Mouse (Mus musculus) CH12.LX (cell line): Measurements from ENCODE around the gene Rasgrp2. TPM values are rescaled to one million over a fixed set of nuclear protein-coding genes. Genes with fewer than 3 reads are reported as not detected.

ENCODE experiments used
- DNase-seq: peaks from one replicate; pipeline ENCODE4 v3.0.0-alpha.2; 2013; ENCODE audit errors: extremely low read depth
- H3K27ac ChIP-seq: 2 replicates; pipeline ENCODE4 v1.5.1; 2012; ENCODE audit warnings: low read depth, mild to moderate bottlenecking, control low read depth, moderate library complexity; ENCODE audit not compliant: insufficient read depth
- H3K27me3 ChIP-seq: replicated peaks from 2 replicates; pipeline ENCODE3; 2012; ENCODE audit warnings: inconsistent platforms
- H3K36me3 ChIP-seq, 2 experiments: replicated peaks in 1 of 2; 2 replicates each; pipeline versions ENCODE3 to v1.6.1; 2012; ENCODE audit warnings: inconsistent platforms in 1 of 2, low read length in 1 of 2, mild to moderate bottlenecking in 1 of 2, mixed read lengths in 1 of 2, moderate library complexity in 1 of 2; ENCODE audit not compliant: control insufficient read depth in 1 of 2, insufficient read depth in 1 of 2
- H3K4me1 ChIP-seq, 2 experiments: 2 replicates each; pipeline ENCODE4 v1.6.1; 2012; ENCODE audit warnings: inconsistent platforms in 1 of 2, moderate library complexity in 1 of 2; ENCODE audit not compliant: insufficient read depth in 2 of 2, control insufficient read depth in 1 of 2
- H3K4me2 ChIP-seq: 2 replicates; pipeline ENCODE4 v1.6.1; 2012; ENCODE audit warnings: low read depth, mild to moderate bottlenecking, control low read depth; ENCODE audit not compliant: poor library complexity, insufficient read depth, severe bottlenecking
- H3K4me3 ChIP-seq, 3 experiments: fragments of 150-350 bp in 1 of 3; sonication (generic) in 1 of 3; replicated peaks in 1 of 3; 2 replicates each; pipeline versions ENCODE3 to v1.5.1; 2011 to 2012; ENCODE audit warnings: low read depth in 2 of 3, low read length in 2 of 3, mild to moderate bottlenecking in 2 of 3, moderate library complexity in 2 of 3, control low read depth in 1 of 3, improper control_type of control experiment in 1 of 3, inconsistent platforms in 1 of 3, mixed read lengths in 1 of 3; ENCODE audit not compliant: poor library complexity in 1 of 3
- H3K79me2 ChIP-seq: replicated peaks from 2 replicates; pipeline ENCODE4 v1.6.1; 2012; ENCODE audit warnings: mild to moderate bottlenecking, moderate library complexity; ENCODE audit not compliant: control insufficient read depth, poor library complexity, insufficient read depth, severe bottlenecking; ENCODE audit errors: extremely low read depth
- H3K9ac ChIP-seq: 2 replicates; pipeline ENCODE4 v1.6.1; 2012; ENCODE audit warnings: low read depth, mild to moderate bottlenecking, control low read depth, moderate library complexity; ENCODE audit not compliant: insufficient read depth
- H3K9me3 ChIP-seq: replicated peaks from 2 replicates; pipeline ENCODE3; 2012; ENCODE audit warnings: low read length, inconsistent platforms, mixed read lengths
- BHLHE40 ChIP-seq: IDR thresholded peaks from 2 replicates; pipeline ENCODE4 v1.6.1; 2011; ENCODE audit warnings: mild to moderate bottlenecking, low read depth, low read length, improper control_type of control experiment
- CHD1 ChIP-seq: IDR thresholded peaks from 2 replicates; pipeline ENCODE4 v1.6.1; 2012; ENCODE audit warnings: low read depth, low read length, improper control_type of control experiment, inconsistent platforms
- CTCF ChIP-seq, 2 experiments: IDR thresholded peaks in 1 of 2; conservative IDR thresholded peaks in 1 of 2; 2 replicates each; pipeline ENCODE4 v1.5.1; 2011 to 2012; ENCODE audit warnings: low read depth in 2 of 2, low read length in 2 of 2, improper control_type of control experiment in 1 of 2, inconsistent platforms in 1 of 2, mild to moderate bottlenecking in 1 of 2, moderate library complexity in 1 of 2
- E2F4 ChIP-seq: IDR thresholded peaks from 2 replicates; pipeline ENCODE4 v1.6.1; 2011; ENCODE audit warnings: low read depth, low read length, improper control_type of control experiment; ENCODE audit not compliant: insufficient replicate concordance
- ELF1 ChIP-seq: IDR thresholded peaks from 2 replicates; pipeline ENCODE4 v1.6.1; 2014; ENCODE audit warnings: low read depth, mild to moderate bottlenecking, inconsistent platforms, low read length, improper control_type of control experiment
- ETS1 ChIP-seq: conservative IDR thresholded peaks from 2 replicates; pipeline ENCODE4 v1.6.1; 2012; ENCODE audit warnings: low read depth, mild to moderate bottlenecking, inconsistent platforms, low read length, improper control_type of control experiment, moderate library complexity
- GABPA ChIP-seq: IDR thresholded peaks from 2 replicates; pipeline ENCODE4 v1.6.1; 2012; ENCODE audit warnings: low read depth, low read length, improper control_type of control experiment, inconsistent platforms; ENCODE audit not compliant: insufficient replicate concordance
- JUN ChIP-seq: IDR thresholded peaks from 2 replicates; pipeline ENCODE4 v1.6.1; 2011; ENCODE audit warnings: low read depth, mild to moderate bottlenecking, low read length, improper control_type of control experiment, moderate library complexity; ENCODE audit not compliant: insufficient read depth
- KAT2A ChIP-seq: IDR thresholded peaks from 2 replicates; pipeline ENCODE4 v1.6.1; 2012; ENCODE audit warnings: low read length, improper control_type of control experiment, inconsistent platforms; ENCODE audit not compliant: insufficient replicate concordance
- MAX ChIP-seq: IDR thresholded peaks from 2 replicates; pipeline ENCODE4 v1.6.1; 2011; ENCODE audit warnings: low read length, improper control_type of control experiment
- MAZ ChIP-seq: IDR thresholded peaks from 2 replicates; pipeline ENCODE4 v1.6.1; 2012; ENCODE audit warnings: low read depth, mild to moderate bottlenecking, inconsistent platforms, low read length, improper control_type of control experiment, moderate library complexity
- NELFE ChIP-seq: IDR thresholded peaks from 2 replicates; pipeline ENCODE4 v1.6.1; 2011; ENCODE audit warnings: low read depth, low read length, improper control_type of control experiment
- POLR2A ChIP-seq: IDR thresholded peaks from 2 replicates; pipeline ENCODE4 v1.6.1; 2011; ENCODE audit warnings: low read depth, mild to moderate bottlenecking, improper control_type of control experiment, low read length
- POLR2AphosphoS2 ChIP-seq: IDR thresholded peaks from 2 replicates; pipeline ENCODE4 v1.6.1; 2011; ENCODE audit warnings: low read depth, low read length, improper control_type of control experiment
- RCOR1 ChIP-seq: conservative IDR thresholded peaks from 2 replicates; pipeline ENCODE4 v1.6.1; 2012; ENCODE audit warnings: low read depth, mild to moderate bottlenecking, inconsistent platforms, low read length, improper control_type of control experiment
- SIN3A ChIP-seq: IDR thresholded peaks from 2 replicates; pipeline ENCODE4 v1.6.1; 2012; ENCODE audit warnings: low read length, improper control_type of control experiment, inconsistent platforms
- SMC3 ChIP-seq: IDR thresholded peaks from 2 replicates; pipeline ENCODE4 v1.6.1; 2011; ENCODE audit warnings: low read depth, low read length, improper control_type of control experiment
- TBP ChIP-seq: conservative IDR thresholded peaks from 2 replicates; pipeline ENCODE4 v1.6.1; 2011; ENCODE audit warnings: low read depth, low read length, improper control_type of control experiment
- ZC3H11A ChIP-seq: IDR thresholded peaks from 2 replicates; pipeline ENCODE4 v1.6.1; 2012; ENCODE audit warnings: low read depth, mild to moderate bottlenecking, inconsistent platforms, low read length, improper control_type of control experiment
- ZKSCAN1 ChIP-seq: IDR thresholded peaks from 2 replicates; pipeline ENCODE4 v1.6.1; 2012; ENCODE audit warnings: low read depth, inconsistent platforms, low read length, improper control_type of control experiment, borderline replicate concordance
- dilution Hi-C: fragments of 300-500 bp; cut with MboI; formaldehyde crosslinking; loops from 2 replicates; pipeline ENCODE4 v1.14.3; 2020; ENCODE audit warnings: low sequenced_read_pairs; ENCODE audit not compliant: extremely low pct_unique_long_range_greater_than_20kb, extremely low pct_ligation_motif_present
- in situ Hi-C: fragments of 300-500 bp; cut with MboI; formaldehyde crosslinking; loops from 3 replicates; pipeline ENCODE4 v1.14.3; 2019; ENCODE audit warnings: low sequenced_read_pairs, low pct_ligation_motif_present, low pct_unique_long_range_greater_than_20kb, mixed read lengths
- polyA plus RNA-seq: library from polyadenylated mRNA; unstranded; fragments of >175 nt; gene quantifications from 2 replicates; pipeline ENCODE4 v1.2.1, GENCODE M21; 2012; ENCODE audit warnings: low read depth; ENCODE audit not compliant: insufficient read length
- total RNA-seq, 2 experiments: library from RNA; depleted of rRNA; stranded (reverse); fragments of 300-350 nt in 1 of 2; fragments of >200 nt in 1 of 2; gene quantifications; 2 replicates each; pipeline ENCODE4 v1.2.3; 2012 to 2014

Rasgrp2 gene
- total and polyA plus RNA-seq, 3 experiments = 9.3 to 26.0 (median 16.9) TPM

DNA sequence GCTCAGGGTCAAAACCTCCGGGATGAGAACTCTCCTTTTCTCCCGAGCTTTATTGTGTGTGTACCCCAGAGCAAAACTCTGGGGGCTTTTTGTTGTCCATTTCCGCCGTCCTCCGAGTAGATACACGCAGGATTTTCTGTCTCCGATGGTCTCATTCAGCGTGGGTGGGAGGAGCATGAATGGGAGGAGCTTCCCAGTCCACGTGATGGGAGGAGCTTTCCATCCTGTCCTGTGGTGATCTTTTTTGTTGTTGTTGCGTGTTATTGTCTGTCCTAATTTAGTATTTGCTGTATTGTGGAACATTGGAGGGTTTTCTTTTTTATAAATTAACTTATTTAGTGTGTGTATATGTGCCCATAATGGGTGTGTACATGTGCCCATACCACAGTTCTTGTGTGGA is 6.3 kb downstream of the Rasgrp2 start:
- in situ Hi-C loops = loop anchor here (5.0 kb wide), 1 partner anchor 52 kb away; no protein-coding TSS in a partner anchor
- dilution Hi-C loops = no loop called here
- Histone ChIP-seq H3K36me3 (peaks cover 0 to 39% of the 10 kb centered on the region in 2 experiments), H3K27me3 (no peaks in the 10 kb centered on the region), H3K79me2 (no peaks in the 10 kb centered on the region), H3K27ac (no peak overlapping the region), H3K9me3 (no peaks in the 10 kb centered on the region), H3K4me2 (no peak overlapping the region), H3K4me3 (no peak overlapping the region), H3K9ac (no peak overlapping the region), H3K4me1 (peaks cover 2 to 45% of the 10 kb centered on the region in 2 experiments)
- TF ChIP-seq TBP = no peak
- no peak for TF ChIP-seq GABPA
- no peak for TF ChIP-seq RCOR1
- no peak for TF ChIP-seq KAT2A
- TF ChIP-seq CTCF (conservative IDR thresholded peaks at IDR 0.05 in 1 of 2, IDR thresholded peaks at IDR 0.05 in 1 of 2; ENCODE audit: low read depth in 2 of 2, low read length in 2 of 2) = no peak
- no peak for TF ChIP-seq ZKSCAN1
- TF ChIP-seq POLR2AphosphoS2 = no peak
- TF ChIP-seq JUN = no peak
- no peak for TF ChIP-seq SMC3
- no peak for DNase-seq

DNA sequence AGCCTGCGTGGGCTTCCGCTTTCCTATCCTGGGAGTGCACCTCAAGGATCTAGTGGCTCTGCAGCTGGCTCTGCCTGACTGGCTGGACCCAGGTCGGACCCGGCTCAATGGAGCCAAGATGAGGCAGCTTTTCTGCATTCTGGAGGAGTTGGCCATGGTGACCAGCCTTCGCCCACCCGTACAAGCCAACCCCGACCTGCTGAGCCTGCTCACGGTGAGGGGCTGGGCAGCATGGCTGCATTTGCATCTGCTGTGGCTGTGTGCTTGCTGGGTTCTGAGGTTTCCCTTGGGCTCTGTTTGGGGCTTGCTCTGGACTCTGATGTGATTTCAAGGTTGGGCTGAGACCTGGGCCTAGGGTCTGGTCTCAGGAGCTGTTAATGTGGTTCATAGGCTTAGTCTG is 8.0 kb downstream of the Rasgrp2 start:
- Histone ChIP-seq H3K4me2 (no peak overlapping the region), H3K9me3 (no peaks in the 10 kb centered on the region), H3K27me3 (no peaks in the 10 kb centered on the region)
- TF ChIP-seq TBP = no peak
- TF ChIP-seq, all 38 proteins: peak for 0
- in situ Hi-C loops = loop anchor here (5.0 kb wide), 1 partner anchor 50 kb away; no protein-coding TSS in a partner anchor
- Histone ChIP-seq H3K9ac (no peak overlapping the region), H3K4me3 (no peak overlapping the region), H3K79me2 (no peaks in the 10 kb centered on the region), H3K4me1 (peaks cover 0 to 31% of the 10 kb centered on the region in 2 experiments; a peak in 2 of 4 replicates), H3K36me3 (peaks cover 0 to 39% of the 10 kb centered on the region in 2 experiments), H3K27ac (no peak overlapping the region)
- dilution Hi-C loops = no loop called here
- no peak for DNase-seq

DNA sequence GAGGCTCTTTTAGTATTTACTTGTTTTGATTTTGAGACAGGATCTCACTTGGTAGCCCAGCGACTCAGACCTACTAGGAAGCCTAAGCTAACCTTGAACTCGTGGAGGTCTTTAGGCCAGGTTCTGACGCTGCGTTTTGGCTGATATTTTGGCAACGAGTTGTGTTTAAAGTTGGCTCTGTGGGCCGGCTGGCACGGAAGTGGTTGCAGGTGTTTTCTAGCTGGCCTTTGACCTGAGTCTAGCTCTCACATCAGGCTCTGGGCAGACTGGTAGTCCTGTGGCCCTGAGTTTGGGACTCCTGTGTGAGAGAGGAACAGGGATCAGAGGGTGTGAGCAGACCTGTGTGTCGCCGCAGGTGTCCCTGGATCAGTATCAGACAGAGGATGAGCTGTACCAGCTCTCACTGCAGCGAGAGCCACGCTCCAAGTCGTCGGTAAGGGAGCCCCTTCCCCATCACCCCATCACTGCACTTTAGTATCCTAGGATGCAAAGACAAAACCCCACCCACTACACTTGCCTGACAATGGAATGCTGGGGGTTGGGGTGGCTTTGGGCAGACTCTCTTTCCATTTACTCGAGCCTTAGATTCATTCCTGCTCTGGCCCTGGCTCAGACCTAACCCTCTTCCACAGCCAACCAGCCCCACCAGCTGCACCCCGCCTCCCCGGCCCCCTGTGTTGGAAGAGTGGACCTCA is 8.8 kb downstream of the Rasgrp2 start:
- TF ChIP-seq MAX (no peak), NELFE (no peak), SIN3A (no peak), ELF1 (no peak), BHLHE40 (no peak), ZKSCAN1 (no peak), POLR2A (no peak), MAZ (no peak), ETS1 (no peak), CHD1 (no peak), ZC3H11A (no peak), E2F4 (no peak), RCOR1 (no peak)
- H3K4me3 ChIP-seq = no peak overlapping the region
- no peak overlapping the region for H3K4me2 ChIP-seq
- dilution Hi-C loops (no loop called here), in situ Hi-C loops (loop anchor here (5.0 kb wide), 1 partner anchor 49 kb away; no protein-coding TSS in a partner anchor)
- H3K79me2 ChIP-seq = no peaks in the 10 kb centered on the region
- no peaks in the 10 kb centered on the region for H3K9me3 ChIP-seq
- peaks cover 0 to 33% of the 10 kb centered on the region in 2 experiments for H3K36me3 ChIP-seq
- H3K9ac ChIP-seq = no peak overlapping the region
- DNase-seq = no peak
- H3K4me1 ChIP-seq = peaks cover 0 to 31% of the 10 kb centered on the region in 2 experiments; a peak in 2 of 4 replicates
- no peaks in the 10 kb centered on the region for H3K27me3 ChIP-seq
- no peak overlapping the region for H3K27ac ChIP-seq
